Mouse (Mus musculus) frontal cortex, postnatal 14 days (tissue): ENCODE results near the gene Cdkn2d.
A peak's percentile ranks its signal among the peaks of the same experiment; 100 is the strongest.
"Not testable (repeated sequence)": the region's sequence is repeated elsewhere in the genome, so short reads cannot be mapped to it uniquely, and the experiment has no call there.

ENCODE experiments used
- DNase-seq, 2 experiments: peaks; one replicate each; pipeline ENCODE4 v3.0.0; 2022; ENCODE audit warnings: low spot score in 2 of 2

Gene Cdkn2d

DNA sequence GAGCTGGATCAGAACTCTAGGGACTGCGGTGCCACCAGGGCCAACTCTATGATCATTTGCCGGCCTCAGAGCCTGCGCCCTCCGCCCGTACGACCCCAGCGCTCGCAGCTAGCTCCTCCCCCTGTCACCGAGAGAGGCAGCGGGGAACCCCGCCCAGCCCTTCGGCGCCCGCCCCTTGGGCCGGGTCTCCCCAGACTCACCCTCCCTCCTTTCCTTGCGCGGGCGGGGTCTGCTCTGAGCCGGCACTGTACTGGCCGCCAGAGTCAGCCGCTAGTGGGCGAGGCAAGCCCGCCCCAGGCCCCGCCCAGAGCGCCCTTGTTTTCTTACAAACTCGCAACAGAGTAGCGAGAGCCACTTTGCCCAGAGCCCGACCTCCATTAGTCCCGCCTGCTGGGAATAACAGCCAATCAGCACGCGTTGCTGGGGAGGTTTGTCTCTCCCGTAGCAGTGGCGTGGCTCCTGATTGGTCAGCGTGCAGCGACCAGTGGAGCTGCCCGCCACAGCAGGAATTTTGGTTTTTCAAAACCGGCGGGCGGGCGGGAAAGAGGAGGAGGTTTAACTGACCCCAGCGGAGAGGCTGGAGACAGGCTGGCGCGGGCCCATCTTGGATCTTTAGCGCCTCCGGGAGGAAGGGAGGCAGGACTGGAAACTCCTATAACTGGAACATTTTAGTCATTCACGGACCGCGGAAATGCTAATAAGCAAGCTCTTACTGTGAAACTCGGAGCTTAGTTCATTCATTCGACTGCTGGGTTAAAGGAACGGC lies at the start of gene Cdkn2d:
Cdkn2d (minus strand) TSS at position 386 of the 766 bp plus-strand sequence.
- DNase-seq = peak; percentile 100

DNA sequence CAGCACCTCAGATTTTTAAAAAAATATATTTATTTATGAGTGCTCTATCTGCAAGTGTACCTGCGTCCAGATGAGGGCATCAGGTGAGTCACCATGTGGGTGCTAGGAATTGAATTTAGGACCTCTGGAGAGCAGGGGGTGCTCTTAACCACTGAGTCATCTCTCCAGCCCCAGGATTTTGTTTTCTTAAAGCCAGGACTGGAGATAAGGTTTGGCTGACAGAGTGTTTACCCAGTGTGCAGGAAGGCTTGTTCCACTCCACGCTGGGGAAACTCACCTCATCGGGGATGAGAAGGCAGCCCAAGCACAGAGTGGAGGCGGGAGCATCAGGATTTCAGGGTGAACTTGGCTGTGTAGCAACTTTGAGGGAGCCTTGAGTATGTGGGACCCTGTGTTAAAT lies 49.2 kb upstream of the Cdkn2d start:
- DNase-seq = no peak

DNA sequence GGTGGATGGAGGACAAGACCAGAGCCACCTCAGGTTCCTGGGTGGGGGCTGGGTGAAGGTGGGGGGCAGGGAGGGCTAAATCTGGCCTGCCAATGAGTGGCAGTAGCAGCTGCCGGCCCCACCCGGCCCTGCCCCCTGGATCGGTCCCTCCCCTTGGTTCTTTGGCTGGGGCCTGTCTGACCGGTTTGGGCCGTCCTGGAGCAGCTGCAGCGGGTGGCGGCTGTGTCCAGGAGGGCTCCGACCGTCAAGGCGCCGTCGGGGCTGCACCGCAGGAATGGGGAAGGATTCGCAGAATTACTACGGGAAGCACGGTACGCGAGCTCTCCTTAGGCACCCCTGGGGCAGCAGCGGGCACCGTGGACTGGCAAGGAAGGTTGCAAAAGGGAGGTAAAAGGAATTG lies 46.4 kb upstream of the Cdkn2d start:
- no peak for DNase-seq

DNA sequence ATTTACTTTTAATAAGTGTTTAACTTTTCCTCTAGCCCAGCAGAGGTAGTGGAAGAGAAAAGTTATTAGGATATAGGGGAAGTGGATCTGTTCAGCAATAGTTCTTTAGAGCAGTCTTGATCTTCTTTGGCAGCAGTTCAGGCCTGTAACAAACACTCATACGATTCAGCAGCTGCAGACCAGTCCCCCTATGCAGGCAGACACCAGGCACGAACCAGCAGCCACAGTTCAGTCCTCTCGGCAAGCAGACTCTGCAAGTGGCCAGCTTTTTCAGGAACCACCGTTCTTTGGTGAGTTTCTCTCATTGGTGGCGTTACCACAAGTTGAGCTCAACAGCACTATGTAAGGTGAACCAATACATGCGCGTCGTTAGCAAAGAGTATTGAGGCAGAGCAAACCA lies 45.3 kb upstream of the Cdkn2d start:
- DNase-seq = no peak

DNA sequence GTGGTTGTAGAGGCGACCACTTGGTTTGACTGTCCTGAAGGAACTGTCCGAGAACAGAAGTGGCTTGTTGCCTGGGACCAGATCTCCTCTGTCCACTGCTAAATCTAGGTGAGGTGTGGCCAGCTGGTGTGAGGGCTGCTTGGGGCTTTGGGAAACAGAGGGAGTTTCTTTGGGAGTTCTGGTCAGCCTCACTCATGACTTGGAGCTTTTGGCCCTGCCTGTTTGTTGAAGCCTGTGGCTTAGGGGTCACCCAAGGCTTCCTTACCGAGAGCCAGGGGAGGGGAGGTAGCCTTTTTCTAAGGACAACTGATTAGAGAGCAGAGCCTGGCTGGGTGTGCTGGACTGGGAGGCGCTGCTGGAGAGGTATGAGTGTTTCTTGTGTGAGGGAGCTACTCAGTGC lies 44.2 kb upstream of the Cdkn2d start:
- no peak for DNase-seq

DNA sequence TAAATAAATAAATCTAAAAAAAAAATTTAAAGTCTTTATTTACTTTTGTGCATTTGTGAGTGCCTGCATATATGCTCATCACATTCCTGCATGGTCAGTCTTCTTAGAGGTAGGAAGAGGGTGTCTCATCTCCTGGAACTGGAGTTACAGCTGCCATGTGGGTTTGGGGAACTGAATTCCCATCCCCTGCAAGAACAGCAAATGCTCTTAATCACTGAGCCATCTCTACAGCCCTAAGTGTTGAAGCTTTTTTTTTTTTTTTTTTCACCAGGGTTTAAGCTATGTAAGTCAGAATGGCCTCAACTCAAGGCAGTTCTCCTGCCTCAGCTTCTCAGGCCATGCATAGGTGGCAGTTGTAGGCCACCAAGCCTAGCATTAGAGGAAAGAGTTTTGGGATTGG lies 43.5 kb upstream of the Cdkn2d start:
- no peak for DNase-seq

DNA sequence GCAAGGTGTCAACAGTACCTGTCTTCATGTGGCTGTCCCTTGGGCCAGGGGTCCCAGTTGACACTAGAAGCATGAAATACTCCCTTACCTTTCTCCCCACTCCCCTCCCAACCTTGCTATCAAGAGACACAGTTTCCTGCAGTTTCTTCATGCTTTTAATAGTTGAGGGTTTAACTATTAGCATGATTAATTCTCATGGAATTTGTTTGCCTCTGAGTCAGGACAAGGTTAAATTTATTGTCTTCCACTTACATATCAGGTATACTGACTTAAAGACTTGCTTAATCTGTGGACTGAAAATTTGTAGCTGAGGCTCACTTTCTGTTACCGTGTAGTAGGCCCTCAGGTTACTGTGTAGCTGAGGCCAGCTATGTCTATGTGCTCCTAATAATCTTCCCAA lies 42.3 kb upstream of the Cdkn2d start:
- no peak for DNase-seq

DNA sequence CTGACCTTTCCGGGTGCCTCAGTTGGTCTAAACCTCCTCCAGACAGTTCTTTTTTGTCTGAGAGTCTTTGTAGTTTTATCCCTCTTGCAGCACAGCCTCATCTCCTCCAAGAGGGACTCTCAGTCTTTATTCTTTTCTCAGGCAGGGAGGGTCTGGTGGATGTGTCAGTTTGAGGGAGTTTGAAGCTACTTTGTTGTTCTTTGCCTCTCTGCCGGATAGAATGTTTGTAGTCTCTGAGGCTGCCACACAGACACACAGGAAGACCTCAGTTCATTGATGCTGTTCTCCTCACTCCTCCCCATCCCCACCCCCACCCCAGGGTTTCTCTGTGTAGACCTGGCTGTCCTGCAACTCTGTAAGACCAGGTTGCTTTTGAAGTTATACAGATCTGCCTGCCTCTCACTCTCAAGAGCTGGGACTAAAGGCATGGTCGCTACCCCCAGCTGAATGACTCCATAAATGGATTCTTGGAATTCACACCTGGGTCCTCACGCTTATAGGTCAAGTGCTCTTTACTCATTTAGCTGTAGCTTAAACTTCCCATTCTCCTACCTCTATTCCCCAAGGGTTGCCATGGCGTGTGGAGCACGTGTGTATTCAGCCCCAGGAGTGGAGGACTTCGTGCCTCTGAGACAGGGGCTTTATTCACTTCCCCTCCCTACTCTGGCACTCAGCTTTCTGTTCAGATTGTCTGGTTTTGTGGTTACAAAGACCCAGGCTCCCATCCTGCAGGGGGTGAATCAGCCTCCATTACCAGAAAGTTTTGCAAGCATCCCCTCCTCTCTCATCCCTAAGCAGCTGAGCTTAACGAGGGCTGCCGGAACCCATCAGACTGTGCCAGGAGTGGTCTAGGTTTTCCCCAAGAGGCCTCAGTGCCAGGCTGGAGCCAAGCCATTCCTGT lies 41.2 kb upstream of the Cdkn2d start:
- DNase-seq = no peak

DNA sequence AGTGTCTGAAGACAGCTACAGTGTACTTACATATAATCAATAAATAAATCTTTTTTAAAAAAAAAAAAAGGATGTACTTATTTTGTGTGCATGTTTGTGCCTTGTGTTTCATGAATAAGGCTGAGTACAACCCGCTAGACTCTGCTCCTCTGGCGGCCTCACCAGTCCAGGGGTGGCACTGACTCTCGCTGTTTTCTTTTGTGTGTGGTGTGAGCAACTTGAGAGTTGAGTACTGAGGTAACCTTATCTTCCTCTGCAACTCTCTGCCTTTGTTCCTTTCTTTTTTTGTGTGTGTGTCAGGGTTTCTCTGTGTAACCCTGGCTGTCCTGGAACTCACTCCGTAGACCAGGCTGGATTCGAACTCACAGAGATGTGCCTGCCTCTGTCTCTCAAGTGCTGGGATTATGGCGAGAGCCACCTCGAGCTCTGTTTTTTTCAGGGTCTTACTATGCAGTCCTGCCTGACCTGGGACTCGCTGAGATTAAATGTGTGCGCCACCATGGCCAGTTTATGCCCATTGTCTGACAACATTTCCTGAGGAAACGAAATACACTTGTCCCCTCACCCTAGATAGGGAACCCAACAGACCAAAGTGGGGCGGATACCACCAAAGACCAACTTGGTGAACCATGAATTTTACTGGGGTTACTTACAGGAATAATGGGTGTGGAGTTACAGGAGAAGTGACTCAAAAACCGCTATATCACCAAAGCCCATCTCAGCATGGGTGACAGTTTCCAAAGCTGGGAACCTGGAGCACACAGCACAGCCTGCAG lies 40.3 kb upstream of the Cdkn2d start:
- no peak for DNase-seq

DNA sequence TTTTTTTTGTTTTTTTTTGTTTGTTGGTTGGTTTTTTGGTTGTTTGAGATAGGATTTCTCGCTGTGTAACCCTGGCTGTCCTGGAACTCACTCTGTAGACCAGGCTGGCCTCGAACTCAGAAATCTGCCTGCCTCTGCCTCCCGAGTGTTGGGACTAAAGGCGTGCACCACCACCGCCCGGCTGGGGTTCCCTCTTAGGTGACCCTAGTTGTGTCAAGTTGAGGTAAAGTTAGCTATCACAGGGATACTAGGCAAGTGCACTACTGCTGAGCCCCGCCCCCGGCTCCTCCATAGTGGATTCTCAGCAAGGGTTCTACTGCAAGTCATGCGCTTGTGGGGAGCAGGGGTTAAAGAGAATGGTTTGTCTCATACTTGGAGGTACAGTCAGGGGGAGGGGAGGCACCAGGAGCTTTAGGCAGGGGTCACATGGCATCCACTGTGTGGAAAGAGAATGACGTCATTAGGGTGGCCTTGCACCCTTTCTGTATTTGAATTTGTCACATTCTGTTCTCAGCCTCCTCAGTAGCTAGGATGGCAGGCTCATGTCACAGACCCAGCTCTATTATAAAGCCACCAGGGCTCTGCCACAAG lies 38.6 kb upstream of the Cdkn2d start:
- no peak for DNase-seq

DNA sequence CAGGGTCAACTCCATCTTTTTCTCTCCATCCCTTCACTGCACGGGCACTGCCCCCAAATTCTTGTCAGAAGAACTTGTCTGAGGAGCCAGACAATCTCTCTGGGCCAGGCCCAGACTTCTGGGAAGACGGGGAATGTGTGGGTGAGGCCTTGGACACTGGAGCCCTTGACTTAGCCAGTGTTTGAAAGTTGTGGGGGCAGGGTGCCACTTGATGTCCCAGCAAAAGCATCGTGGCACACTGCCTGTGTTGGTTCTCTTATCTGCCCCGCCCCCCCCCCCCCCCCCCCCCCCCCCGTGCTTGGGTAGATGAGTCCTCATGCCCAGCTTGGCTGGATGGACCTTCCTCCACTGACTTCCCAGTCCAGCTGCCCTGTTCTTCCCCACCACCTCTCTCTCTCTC lies 37.8 kb upstream of the Cdkn2d start:
- DNase-seq = no peak

DNA sequence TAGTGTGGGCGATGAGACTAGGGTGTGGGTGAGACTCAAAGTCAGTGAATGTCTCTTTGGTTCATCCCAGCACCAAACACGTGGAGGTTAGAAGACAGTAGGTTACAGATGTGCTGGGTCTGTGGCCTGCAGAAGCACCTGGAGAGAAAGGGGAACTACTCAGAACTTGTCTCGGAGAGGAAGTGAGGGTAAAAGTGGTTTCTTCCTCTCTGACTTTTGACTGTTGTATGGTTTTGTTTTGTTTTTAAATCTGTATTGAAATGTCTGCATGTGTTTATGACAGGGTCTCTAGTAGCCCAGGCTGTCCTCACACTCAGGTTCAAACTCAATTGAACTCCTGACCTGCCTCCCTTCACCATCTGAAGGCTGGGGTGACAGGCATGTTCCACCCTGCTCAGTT lies 36.8 kb upstream of the Cdkn2d start:
- DNase-seq = no peak

DNA sequence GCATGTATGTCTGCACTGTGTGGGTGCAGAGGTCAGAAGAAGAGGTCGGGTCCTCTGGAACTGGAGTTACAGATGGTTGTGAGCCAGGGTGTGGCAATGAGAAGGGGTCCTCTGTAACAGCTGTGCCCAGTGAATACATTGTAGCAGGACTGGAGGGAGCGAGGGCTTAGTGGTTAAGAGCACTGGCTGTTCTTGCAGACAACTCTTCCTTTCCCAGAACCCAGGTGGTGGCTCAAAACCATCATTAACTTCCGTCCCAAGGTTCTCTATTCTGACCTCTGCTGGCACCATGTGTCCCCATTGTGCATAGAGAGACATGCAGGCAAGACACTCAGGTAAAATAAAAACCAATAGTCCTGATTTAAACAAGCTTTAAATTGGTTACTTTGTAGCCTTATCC lies 36.4 kb upstream of the Cdkn2d start:
- no peak for DNase-seq

DNA sequence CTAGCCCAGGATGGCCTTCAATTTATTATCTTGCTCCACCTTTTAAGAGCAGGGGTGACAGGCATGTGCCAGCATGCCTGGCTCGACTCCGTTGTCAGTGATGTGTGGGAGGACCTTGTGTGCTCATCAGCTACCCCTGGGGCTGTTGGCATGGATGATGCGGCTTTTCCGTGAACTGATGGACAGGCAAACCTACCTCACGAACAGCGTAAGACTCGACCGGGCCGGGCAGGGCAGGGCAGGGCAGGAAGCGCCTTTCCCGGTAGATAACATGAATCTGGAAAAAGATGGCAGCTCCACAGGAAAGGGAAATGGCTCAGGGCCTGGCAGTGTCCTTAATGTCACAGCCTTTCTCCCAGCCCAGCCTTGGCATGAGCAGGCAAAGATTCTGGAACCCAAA lies 33.1 kb upstream of the Cdkn2d start:
- no peak for DNase-seq

DNA sequence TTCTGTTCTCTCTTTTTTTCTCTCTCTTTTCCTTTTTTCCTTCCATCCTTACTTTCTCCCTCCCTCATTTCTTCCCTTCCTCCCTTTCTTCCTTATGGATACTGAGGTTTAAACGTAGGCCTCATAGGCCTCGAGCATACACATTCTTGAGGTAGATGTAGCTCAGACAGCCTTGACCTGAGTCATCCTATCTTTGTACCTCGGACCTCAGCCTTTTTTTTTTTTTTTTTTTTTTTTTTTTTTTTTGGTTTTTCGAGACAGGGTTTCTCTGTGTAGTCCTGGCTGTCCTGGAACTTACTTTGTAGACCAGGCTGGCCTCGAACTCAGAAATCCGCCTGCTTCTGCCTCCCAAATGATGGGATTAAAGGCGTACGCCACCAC lies 31.7 kb upstream of the Cdkn2d start:
- DNase-seq = not testable (repeated sequence)

DNA sequence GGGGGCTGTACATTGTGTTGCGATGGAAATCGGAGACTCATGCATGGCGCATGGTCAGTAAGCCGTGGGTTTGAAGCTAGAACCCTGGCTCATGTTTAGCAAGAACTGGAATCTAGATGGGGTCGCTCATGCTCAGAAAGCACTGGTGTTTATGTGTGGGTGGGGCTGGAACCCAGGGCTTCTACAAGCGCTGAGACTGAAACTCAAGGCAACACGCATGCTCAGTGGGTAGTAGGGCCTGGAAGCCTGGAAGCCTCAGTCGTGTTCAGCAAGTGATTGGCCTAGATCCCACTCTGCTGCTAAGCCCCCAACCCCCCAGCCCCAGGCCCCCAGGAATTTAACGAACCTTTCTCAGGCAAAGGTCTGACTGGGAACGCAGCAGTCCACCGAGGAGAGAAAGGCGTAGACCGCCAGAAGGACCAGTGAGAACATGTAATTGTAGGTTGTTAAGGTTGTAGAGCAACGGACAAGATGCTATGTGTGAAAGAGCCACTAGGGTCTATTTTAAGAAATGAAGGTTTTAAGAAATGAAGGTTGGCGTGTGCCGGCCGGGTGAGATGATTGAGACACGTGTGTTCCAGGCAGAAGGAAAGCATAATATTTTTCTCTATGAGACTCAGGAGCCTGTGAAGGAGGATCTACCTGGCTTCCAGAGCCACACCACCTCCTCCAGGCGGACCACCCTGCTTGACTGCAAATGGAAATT lies 31.2 kb upstream of the Cdkn2d start:
- DNase-seq = no peak

DNA sequence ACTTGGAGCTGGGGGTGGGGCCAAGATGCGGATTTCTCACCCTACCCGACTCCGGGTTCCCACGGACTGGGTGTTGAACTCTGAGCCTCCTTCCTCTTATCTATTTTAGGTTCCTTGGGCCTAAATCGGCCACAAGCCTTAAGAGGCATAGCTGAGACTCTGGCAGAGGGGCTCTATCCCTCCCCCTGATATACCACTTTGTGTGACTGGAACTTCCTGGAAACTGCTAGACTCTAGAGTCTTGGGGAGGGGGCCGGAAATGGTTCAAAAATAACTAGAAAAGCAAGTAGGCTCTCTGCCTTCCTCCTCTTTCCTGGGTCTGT lies 30.3 kb upstream of the Cdkn2d start:
- no peak for DNase-seq

DNA sequence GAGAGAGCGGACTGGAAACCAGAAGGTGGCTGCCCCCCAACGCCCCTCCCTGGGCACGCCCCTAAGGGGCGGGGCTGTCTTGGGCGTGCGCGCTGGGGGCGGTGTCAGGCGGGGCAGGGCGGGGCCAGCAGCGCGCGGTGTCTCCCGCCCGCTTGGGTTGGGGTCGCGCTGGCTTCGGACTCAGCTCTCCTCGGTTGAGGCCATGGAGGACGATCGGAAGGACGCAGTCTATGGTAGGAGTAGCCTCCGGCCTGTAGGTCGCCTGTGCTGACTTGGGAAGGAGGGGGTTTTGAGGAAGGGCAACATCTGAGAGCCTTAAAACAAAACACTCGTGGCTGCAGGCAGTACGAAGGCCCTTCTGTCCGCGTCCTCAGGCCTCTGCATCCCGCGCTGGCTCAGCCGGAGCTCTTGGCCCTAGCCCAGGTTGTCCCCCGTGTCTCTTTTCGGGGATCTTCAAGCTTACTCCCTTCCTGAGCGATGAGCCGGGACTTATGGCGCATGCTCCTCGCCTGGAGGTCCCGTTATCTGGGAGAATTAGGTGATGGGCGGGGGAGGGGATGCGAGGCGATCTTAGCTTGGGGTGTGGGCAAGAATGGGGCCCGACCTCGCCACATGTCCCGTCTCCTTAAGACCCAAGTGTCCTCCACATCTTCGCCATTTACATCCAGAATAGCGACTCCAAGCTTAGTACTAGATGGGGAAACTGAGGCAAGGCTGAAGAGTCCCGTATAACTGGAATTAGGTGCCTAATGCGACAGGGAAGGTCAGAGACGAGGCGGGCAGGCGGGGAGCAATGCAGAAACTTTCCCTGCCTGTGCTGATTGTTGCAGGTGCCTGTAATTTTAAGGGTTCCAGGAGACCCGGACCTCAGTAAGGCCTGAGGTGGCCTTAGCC lies 29.7 kb upstream of the Cdkn2d start, which contains the start of gene Slc44a2:
Slc44a2 (plus strand) TSS at position 80 of the 894 bp plus-strand sequence.
- DNase-seq = peak; percentile 27 to 66

DNA sequence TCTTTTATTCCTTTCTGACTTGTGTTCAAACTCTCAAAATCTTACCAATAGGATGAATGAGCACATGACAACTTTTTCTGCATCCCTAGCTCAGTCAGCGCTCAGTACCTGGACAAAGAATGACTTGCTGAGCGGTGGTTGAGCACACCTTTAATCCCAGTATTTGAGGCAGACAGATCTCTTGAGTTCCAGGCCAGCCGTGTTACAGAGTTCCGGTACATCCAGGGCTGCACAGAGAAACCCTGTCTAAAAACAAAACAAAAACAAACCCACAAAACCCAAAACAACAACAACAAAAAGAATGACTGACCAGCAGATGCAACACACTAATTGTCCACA lies 29.0 kb upstream of the Cdkn2d start:
- DNase-seq = no peak

DNA sequence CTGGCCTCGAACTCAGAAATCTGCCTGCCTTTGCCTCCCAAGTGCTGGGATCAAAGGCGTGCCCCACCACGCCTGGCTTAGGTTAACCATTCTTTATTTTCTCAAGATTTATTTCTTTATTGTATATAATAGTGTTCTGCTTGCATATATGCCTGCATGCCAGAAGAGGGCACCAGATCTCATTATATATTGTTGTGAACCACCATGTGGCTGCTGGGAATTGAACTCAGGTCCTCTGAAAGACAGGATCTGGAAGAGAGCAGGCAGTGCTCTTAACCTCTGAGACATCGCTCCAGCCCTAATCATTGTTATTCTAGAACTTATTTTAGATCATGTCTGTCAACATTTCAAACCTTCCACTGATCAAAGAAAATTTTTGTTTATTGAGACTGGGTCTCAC lies 28.3 kb upstream of the Cdkn2d start:
- DNase-seq = no peak

DNA sequence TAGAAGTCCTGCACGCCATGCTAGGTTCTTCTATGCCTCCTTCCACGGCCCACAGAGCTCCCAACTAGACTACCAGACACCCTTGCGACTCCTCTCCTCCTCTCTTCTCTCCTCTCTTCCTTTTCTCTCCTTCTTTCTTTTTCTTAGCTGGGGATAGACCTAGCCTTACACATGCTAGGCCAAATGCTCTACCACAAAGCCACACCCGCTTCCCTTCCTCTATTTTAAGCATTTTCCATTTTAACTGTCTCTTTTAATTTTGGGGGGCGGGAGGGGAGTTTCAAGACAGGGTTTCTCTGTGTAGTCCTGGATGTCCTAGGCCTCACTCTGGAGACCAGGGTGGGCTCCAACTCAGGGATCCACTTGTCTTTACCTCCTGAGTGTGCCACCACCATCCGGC lies 27.6 kb upstream of the Cdkn2d start:
- DNase-seq = no peak
